Mouse (Mus musculus) MEL-GATA-1-ER (cell line): ENCODE results near the gene Erp29.

ENCODE experiments used
- DNase-seq: peaks from one replicate; pipeline ENCODE4 v3.0.0-alpha.2; 2012; ENCODE audit warnings: low read depth; ENCODE audit errors: extremely low read depth

Erp29 gene

DNA sequence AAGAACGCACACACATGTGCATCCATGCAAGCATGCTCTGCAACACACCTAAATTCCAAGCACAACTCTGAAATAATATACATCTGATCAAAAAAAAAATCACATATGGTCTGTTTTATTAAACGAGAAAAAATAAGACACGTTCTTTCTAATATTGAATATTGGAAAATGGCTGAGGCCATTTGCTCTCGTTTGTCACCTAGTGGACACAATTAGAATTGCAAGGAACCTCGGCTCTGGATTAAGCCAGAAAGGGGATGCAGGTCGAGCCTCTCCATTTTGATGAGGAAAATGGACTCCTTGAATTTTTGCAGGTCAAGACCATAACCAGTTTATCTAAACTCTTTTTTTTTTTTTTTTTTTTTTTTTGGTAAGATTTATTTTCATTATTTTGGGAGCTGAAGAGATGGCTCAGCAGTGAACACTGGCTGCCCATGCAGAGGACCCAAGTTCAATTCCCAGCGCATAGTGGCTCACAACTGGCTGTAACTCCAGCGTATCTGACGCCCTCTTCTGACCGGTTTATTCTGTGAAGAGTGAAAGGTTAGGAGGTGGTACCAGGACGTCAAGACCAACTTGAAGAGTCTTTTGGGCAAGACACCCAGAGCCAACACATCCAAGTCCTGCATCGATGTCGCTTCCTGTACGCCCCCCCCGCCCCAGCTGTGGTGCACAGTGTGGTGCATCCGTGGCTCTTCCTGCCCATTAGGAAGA is 59.5 kb downstream of the Erp29 start:
- DNase-seq, result peak; percentile 53

- no peak for DNase-seq
Observed at GRCm38 (mm10) chr5:121389691-121390090, 62.6 kb downstream of the Erp29 start.

DNA sequence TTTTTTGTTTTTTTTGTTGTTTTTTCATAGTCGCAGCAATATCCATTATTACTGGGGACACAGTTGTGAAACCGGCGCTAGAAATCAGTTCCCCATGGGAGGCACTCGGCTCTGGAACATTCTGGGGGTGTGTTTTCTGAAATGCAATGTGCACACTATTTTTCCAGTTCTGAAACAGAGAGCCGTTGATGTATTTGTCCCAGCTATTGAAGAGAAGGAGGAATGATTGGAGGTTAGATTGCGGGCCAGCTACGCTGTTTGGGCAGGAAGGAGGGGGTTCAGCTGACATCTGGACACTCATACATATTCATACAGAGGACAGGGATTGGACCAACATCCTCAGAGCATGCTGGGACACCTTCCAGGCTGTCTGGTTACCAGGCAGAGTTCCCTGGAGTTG is 63.2 kb downstream of the Erp29 start:
- no peak for DNase-seq

- no peak for DNase-seq
Observed at GRCm38 (mm10) chr5:121387126-121387525, 65.2 kb downstream of the Erp29 start.

DNA sequence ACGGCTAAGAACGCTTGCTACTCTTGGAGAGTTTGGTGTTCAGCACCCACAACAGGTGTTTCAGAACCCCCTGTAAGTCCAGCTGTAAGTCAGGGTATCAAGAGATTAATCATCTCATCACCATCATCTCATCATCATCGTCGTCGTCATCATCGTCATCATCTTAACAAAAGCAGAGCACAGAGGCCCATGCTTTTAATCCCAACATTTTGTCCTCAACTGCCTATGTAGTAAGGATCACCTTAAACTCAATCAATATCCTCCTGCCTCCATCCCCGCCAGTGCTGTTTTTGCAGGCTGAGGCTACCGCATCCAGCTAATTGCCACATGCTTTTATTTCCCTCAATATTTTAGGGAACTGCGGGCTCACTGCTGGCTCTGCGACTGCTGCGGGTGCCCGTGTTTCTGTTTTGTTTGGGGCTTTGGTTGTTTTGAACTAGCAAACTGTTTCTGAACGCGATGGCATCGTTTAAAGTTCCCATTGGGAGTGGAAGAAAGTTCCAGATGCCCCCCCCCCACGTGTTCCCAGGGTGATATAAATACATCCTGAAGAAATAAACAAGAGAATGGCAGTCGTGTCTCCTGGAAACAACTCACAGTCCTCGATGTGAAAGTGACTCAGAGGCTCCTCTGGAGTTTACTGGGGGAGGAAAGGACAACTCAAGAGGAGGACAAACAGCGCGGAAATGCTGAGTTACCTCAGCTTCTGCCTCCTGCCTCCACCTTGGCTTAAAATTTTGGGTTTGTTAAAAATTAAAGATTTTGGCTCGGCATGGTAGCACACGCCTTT is 66.0 kb downstream of the Erp29 start:
- DNase-seq, result no peak

- peak; percentile 86 for DNase-seq
Observed at GRCm38 (mm10) chr5:121385461-121386119, 66.7 kb downstream of the Erp29 start, which contains the start of gene Trafd1. Trafd1 (minus strand) TSS chr5:121385632.

- no peak for DNase-seq
Observed at GRCm38 (mm10) chr5:121384757-121385460, 67.4 kb downstream of the Erp29 start.

DNA sequence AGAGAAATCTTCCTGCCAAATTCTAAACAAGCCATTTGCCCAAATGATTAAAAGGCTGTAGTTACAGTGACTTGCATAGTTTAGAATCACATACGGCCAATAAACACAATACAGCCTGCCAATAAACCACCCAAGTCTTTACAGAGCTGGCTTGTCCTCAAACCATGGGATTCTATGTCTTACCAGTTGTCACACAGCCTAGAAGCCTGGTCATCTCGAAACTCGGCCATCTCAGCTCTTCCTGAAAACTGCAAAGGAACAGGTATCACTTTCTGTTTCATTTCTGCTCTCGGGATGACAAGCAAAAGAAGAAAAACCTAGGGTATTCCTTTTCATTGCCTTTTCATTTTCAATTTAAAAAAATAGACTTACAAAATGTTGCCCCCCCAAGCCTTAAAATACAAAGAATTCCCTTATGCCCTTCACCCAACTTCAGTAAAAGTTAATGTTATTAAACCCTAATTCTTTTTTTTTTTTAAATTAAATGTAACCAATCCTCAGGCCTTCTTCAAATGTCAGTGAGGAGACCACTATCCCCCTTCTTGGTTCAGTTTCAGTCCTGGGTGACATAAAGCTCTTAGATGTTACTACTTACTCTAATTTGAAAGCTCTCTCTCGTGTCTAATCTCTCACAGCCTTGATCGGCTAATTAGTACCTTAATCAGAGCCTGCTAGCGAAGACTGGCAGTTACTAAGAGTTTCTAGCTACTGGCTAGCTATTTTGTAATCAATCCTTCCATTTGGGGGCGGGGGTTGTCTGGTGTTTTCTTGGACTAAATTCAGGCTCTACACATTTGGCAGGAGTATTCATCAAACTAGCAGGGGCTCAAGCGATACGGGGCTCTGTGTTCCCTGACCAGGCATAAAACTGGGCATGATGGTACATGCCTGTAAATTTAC is 68.2 kb downstream of the Erp29 start:
- no peak for DNase-seq

DNA sequence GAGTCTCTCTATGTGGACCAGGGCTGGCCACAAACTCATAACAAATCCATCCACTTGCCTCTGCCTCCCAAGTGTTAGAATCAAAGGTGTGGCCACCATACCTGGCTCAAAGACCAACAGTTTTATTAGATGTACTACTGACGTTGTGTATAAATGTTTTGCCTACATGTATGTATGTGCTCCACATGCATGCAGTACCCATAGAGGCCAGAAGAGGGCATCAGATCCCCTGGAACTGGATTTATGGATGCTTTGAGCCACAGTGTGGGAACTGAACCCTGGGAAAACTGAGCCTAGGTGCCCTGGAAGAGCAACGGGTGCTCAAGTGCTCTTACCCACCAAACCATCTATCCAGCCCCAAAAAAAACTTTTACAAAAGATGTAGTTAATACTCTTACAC is 71.6 kb downstream of the Erp29 start:
- no peak for DNase-seq

DNA sequence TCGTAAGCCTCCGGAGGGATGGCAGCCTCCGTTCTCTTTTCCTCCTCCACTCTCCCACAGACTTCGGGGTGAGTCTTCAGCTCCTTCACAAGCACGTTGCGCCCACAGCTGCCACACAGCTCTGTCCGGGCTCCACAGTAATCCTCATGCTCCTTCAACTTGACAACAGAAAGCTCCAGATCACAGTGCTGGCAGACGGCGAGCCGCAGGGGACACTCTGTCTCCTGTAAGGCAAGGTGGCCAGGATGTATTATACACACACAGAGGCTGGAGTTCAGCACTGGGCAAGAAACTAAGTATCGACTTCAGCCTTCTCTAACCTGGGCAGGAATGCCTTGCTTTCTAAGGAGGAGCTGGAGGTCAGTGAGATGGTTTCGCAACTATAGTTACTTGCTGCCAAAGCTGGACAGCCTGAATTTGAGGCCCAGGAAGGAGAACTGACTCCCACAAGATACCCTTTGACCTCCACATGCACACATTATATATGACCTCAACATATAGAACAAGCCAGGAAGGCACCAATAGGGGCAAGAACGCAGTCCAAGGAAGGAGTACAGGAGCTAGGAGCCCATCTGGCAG is 73.5 kb downstream of the Erp29 start:
- no peak for DNase-seq
